Mouse (Mus musculus): ENCODE data around the gene Slc22a1. TPM values are rescaled to one million over a fixed set of nuclear protein-coding genes. Genes with fewer than 3 reads are reported as not detected.
A peak's percentile ranks its signal among the peaks of the same experiment; 100 is the strongest.

The Slc22a1 gene
- total RNA-seq (2014; fragmentation: Nextera tagmentation) (not detected in 2 replicates), total RNA-seq (2017) (not detected in 2 replicates), polyA plus RNA-seq (2012) (0.03 and 0.07 TPM in 2 replicates)

- ATAC-seq (ENCODE audit: extremely low read depth, insufficient number of reproducible peaks, low FRiP score, poor library complexity, severe bottlenecking) (no peak), DNase-seq (ENCODE audit: low spot score) (no peak)
- Histone ChIP-seq H3K4me3 (ENCODE audit: low read depth, low read length) (no peak within 1 kb of the TSS), H3K4me1 (ENCODE audit: insufficient read depth, low read depth, low read length) (peaks cover 35% of the 10 kb centered on the region), H3K27me3 (ENCODE audit: insufficient read depth, low read length) (peaks cover 26% of the 10 kb centered on the region), H3K9me3 (replicated peaks) (peaks cover 14% of the 10 kb centered on the region), H3K36me3 (replicated peaks) (peaks cover 8% of the 10 kb centered on the region)
- TF ChIP-seq CTCF (IDR thresholded peaks at IDR 0.05; ENCODE audit: low read depth, low read length): no peak
- no peak for TF ChIP-seq GATA1 (IDR thresholded peaks at IDR 0.05; ENCODE audit: borderline replicate concordance, low read length)
- TF ChIP-seq GATA2 (IDR thresholded peaks at IDR 0.05; ENCODE audit: borderline replicate concordance, low read depth, low read length): no peak
- no peak for TF ChIP-seq TAL1 (conservative IDR thresholded peaks at IDR 0.05; ENCODE audit: low read depth, low read length)
- TF ChIP-seq POLR2AphosphoS5 (IDR thresholded peaks at IDR 0.05; ENCODE audit: insufficient replicate concordance, low read depth, low read length): no peak
Measured at GRCm38 (mm10) chr17:12675646-12676045, at the start of gene Slc22a1. TSS of gene Slc22a1 (minus strand) at chr17:12675829.

- Histone ChIP-seq H3K36me3 (replicated peaks) (peaks cover 81% of the 10 kb centered on the region), H3K27me3 (ENCODE audit: insufficient read depth, low read length) (no peaks in the 10 kb centered on the region), H3K4me1 (ENCODE audit: insufficient read depth, low read depth, low read length) (peaks cover 67% of the 10 kb centered on the region), H3K4me3 (ENCODE audit: low read depth, low read length) (no peak overlapping the region; the same call in 1 of the 2 replicates), H3K9me3 (replicated peaks) (no peaks in the 10 kb centered on the region)
- TF ChIP-seq GATA1 (IDR thresholded peaks at IDR 0.05; ENCODE audit: borderline replicate concordance, low read length): no peak
- no peak for TF ChIP-seq CTCF (IDR thresholded peaks at IDR 0.05; ENCODE audit: low read depth, low read length)
- TF ChIP-seq POLR2AphosphoS5 (IDR thresholded peaks at IDR 0.05; ENCODE audit: insufficient replicate concordance, low read depth, low read length): no peak
- no peak for TF ChIP-seq TAL1 (conservative IDR thresholded peaks at IDR 0.05; ENCODE audit: low read depth, low read length)
- no peak for TF ChIP-seq GATA2 (IDR thresholded peaks at IDR 0.05; ENCODE audit: borderline replicate concordance, low read depth, low read length)
- ATAC-seq (ENCODE audit: extremely low read depth, insufficient number of reproducible peaks, low FRiP score, poor library complexity, severe bottlenecking): no peak
- no peak for DNase-seq (ENCODE audit: low spot score)
Measured at GRCm38 (mm10) chr17:12724767-12725744, 49.4 kb upstream of the Slc22a1 start.

GRCm38 (mm10) chr17:12723986-12724766 is 48.5 kb upstream of the Slc22a1 start:
- H3K36me3 ChIP-seq (replicated peaks): peaks cover 84% of the 10 kb centered on the region
- peaks cover 3% of the 10 kb centered on the region; the same call in 1 of the 2 replicates for H3K27me3 ChIP-seq (ENCODE audit: insufficient read depth, low read length)
- TF ChIP-seq GATA2 (IDR thresholded peaks at IDR 0.05; ENCODE audit: borderline replicate concordance, low read depth, low read length): no peak
- TF ChIP-seq TAL1 (conservative IDR thresholded peaks at IDR 0.05; ENCODE audit: low read depth, low read length): peak; percentile 90
- peak overlapping the region; percentile 17; the same call in 1 of the 2 replicates for H3K4me3 ChIP-seq (ENCODE audit: low read depth, low read length)
- ATAC-seq (ENCODE audit: extremely low read depth, insufficient number of reproducible peaks, low FRiP score, poor library complexity, severe bottlenecking) (peak; percentile 91), DNase-seq (ENCODE audit: low spot score) (peak; percentile 70)
- H3K4me1 ChIP-seq (ENCODE audit: insufficient read depth, low read depth, low read length): peaks cover 66% of the 10 kb centered on the region
- H3K9me3 ChIP-seq (replicated peaks): no peaks in the 10 kb centered on the region

- Histone ChIP-seq H3K9me3 (replicated peaks) (no peaks in the 10 kb centered on the region), H3K27me3 (ENCODE audit: insufficient read depth, low read length) (peaks cover 3% of the 10 kb centered on the region; the same call in 1 of the 2 replicates), H3K4me3 (ENCODE audit: low read depth, low read length) (peak overlapping the region; percentile 42; the same call in 1 of the 2 replicates), H3K4me1 (ENCODE audit: insufficient read depth, low read depth, low read length) (peaks cover 68% of the 10 kb centered on the region), H3K36me3 (replicated peaks) (peaks cover 87% of the 10 kb centered on the region)
- ATAC-seq (ENCODE audit: extremely low read depth, insufficient number of reproducible peaks, low FRiP score, poor library complexity, severe bottlenecking) (no peak), DNase-seq (ENCODE audit: low spot score) (no peak)
- TF ChIP-seq TAL1 (conservative IDR thresholded peaks at IDR 0.05; ENCODE audit: low read depth, low read length): no peak
- no peak for TF ChIP-seq GATA1 (IDR thresholded peaks at IDR 0.05; ENCODE audit: borderline replicate concordance, low read length)
- no peak for TF ChIP-seq GATA2 (IDR thresholded peaks at IDR 0.05; ENCODE audit: borderline replicate concordance, low read depth, low read length)
- no peak for TF ChIP-seq POLR2AphosphoS5 (IDR thresholded peaks at IDR 0.05; ENCODE audit: insufficient replicate concordance, low read depth, low read length)
- no peak for TF ChIP-seq CTCF (IDR thresholded peaks at IDR 0.05; ENCODE audit: low read depth, low read length)
Measured at GRCm38 (mm10) chr17:12722622-12723021, 47.0 kb upstream of the Slc22a1 start.

- Histone ChIP-seq H3K4me1 (ENCODE audit: insufficient read depth, low read depth, low read length) (peaks cover 68% of the 10 kb centered on the region), H3K4me3 (ENCODE audit: low read depth, low read length) (no peak overlapping the region), H3K9me3 (replicated peaks) (no peaks in the 10 kb centered on the region), H3K27me3 (ENCODE audit: insufficient read depth, low read length) (peaks cover 5% of the 10 kb centered on the region; the same call in 1 of the 2 replicates), H3K36me3 (replicated peaks) (peaks cover 88% of the 10 kb centered on the region)
- DNase-seq (ENCODE audit: low spot score) (no peak), ATAC-seq (ENCODE audit: extremely low read depth, insufficient number of reproducible peaks, low FRiP score, poor library complexity, severe bottlenecking) (no peak)
- TF ChIP-seq GATA1 (IDR thresholded peaks at IDR 0.05; ENCODE audit: borderline replicate concordance, low read length) (no peak), TAL1 (conservative IDR thresholded peaks at IDR 0.05; ENCODE audit: low read depth, low read length) (no peak)
Measured at GRCm38 (mm10) chr17:12721118-12721886, 45.7 kb upstream of the Slc22a1 start.
